Mouse (Mus musculus) heart, embryonic 10.5 days (tissue): ENCODE results near the gene Golph3. TPM values are rescaled to one million over a fixed set of nuclear protein-coding genes. Genes with fewer than 3 reads are reported as not detected.
A peak's percentile ranks its signal among the peaks of the same experiment; 100 is the strongest.
"Not testable (repeated sequence)": the region's sequence is repeated elsewhere in the genome, so short reads cannot be mapped to it uniquely, and the experiment has no call there.

Experiments
- DNase-seq: peaks from one replicate; pipeline ENCODE4 v3.0.0-alpha.2; 2017; ENCODE audit warnings: low spot score
- H3K27ac ChIP-seq: fragments of 300-500 bp; sonication (generic); 2 replicates; pipeline ENCODE4 v1.5.1; 2016; ENCODE audit warnings: mild to moderate bottlenecking
- H3K27me3 ChIP-seq: fragments of 300-500 bp; sonication (generic); 2 replicates; pipeline ENCODE4 v1.6.1; 2016; ENCODE audit warnings: mild to moderate bottlenecking; ENCODE audit not compliant: poor library complexity, insufficient read depth, severe bottlenecking
- H3K36me3 ChIP-seq: fragments of 300-500 bp; sonication (generic); 2 replicates; pipeline ENCODE4 v1.6.1; 2016; ENCODE audit warnings: mild to moderate bottlenecking, moderate library complexity
- H3K4me1 ChIP-seq: fragments of 300-500 bp; sonication (generic); 2 replicates; pipeline ENCODE4 v1.6.1; 2016; ENCODE audit warnings: mild to moderate bottlenecking
- H3K4me3 ChIP-seq: fragments of 300-500 bp; sonication (generic); 2 replicates; pipeline ENCODE4 v1.5.1; 2016; ENCODE audit warnings: mild to moderate bottlenecking, moderate library complexity
- H3K9me3 ChIP-seq: fragments of 300-500 bp; sonication (generic); 2 replicates; pipeline ENCODE4 v1.6.1; 2016; ENCODE audit warnings: mild to moderate bottlenecking, moderate library complexity
- WGBS: fragments of 180-500 bp; shearing (Covaris S2); methylation state at CpG from one replicate; pipeline ENCODE4 v1.1.7; 2016; 5-methylcytosine and 5-hydroxymethylcytosine counted together
- polyA plus RNA-seq: library from polyadenylated mRNA; unstranded; fragments of >200 nt; fragmentation: Nextera tagmentation; extraction: Ambion mirVana; gene quantifications from 2 replicates; pipeline ENCODE4 v1.2.1, GENCODE M21; 2016

The Golph3 gene
- polyA plus RNA-seq, 1 experiment from 2014 or later, result 73.9 TPM

GRCm38 (mm10) chr15:12366072-12366469 lies 44.8 kb downstream of the Golph3 start:
- Histone ChIP-seq H3K27me3 (no peaks in the 10 kb centered on the region), H3K4me3 (no peak overlapping the region), H3K36me3 (0 out of 2 replicates have a peak, but pooled peaks cover 6% of the 10 kb centered on the region), H3K27ac (peak overlapping the region; percentile 52), H3K9me3 (no peaks in the 10 kb centered on the region), H3K4me1 (peaks cover 30% of the 10 kb centered on the region)
- 49% methylated on average over 3 of the region's 3 CpGs for WGBS
- no peak for DNase-seq

- H3K36me3 ChIP-seq, H3K9me3 ChIP-seq, H3K27me3 ChIP-seq, H3K4me3 ChIP-seq, DNase-seq: not testable (repeated sequence)
- 82% methylated on average over 11 of the region's 11 CpGs for WGBS
- Histone ChIP-seq H3K27ac (peak overlapping the region; percentile 77; the same call in 1 of the 2 replicates), H3K4me1 (peaks cover 35% of the 10 kb centered on the region)
Measured at GRCm38 (mm10) chr15:12366580-12367305, 45.5 kb downstream of the Golph3 start.

- Histone ChIP-seq H3K9me3 (no peaks in the 10 kb centered on the region), H3K27me3 (no peaks in the 10 kb centered on the region), H3K4me1 (peaks cover 35% of the 10 kb centered on the region), H3K27ac (peak overlapping the region; percentile 77), H3K36me3 (0 out of 2 replicates have a peak, but pooled peaks cover 4% of the 10 kb centered on the region), H3K4me3 (peak overlapping the region; percentile 32; the same call in 1 of the 2 replicates)
- DNase-seq, result peak; percentile 91
- WGBS, result 13% methylated on average over 13 of the region's 13 CpGs
Measured at GRCm38 (mm10) chr15:12367306-12368080, 46.2 kb downstream of the Golph3 start.

- no peaks in the 10 kb centered on the region for H3K9me3 ChIP-seq
- H3K27me3 ChIP-seq, result peaks cover 3% of the 10 kb centered on the region; the same call in 1 of the 2 replicates
- H3K27ac ChIP-seq, result peak overlapping the region; percentile 77
- 85% methylated on average over 11 of the region's 11 CpGs for WGBS
- DNase-seq, result no peak
- no peak overlapping the region for H3K4me3 ChIP-seq
- peaks cover 36% of the 10 kb centered on the region for H3K4me1 ChIP-seq
- H3K36me3 ChIP-seq, result peaks cover 6% of the 10 kb centered on the region; the same call in 1 of the 2 replicates
Measured at GRCm38 (mm10) chr15:12368357-12368756, 47.1 kb downstream of the Golph3 start.

GRCm38 (mm10) chr15:12368850-12369249 lies 47.6 kb downstream of the Golph3 start:
- no peak for DNase-seq
- 72% methylated on average over 4 of the region's 4 CpGs for WGBS
- Histone ChIP-seq H3K27me3 (peaks cover 4% of the 10 kb centered on the region; the same call in 1 of the 2 replicates), H3K9me3 (no peaks in the 10 kb centered on the region), H3K4me3 (no peak overlapping the region), H3K4me1 (peaks cover 38% of the 10 kb centered on the region), H3K27ac (no peak overlapping the region), H3K36me3 (peaks cover 4% of the 10 kb centered on the region)

- 89% methylated on average over 3 of the region's 3 CpGs for WGBS
- Histone ChIP-seq H3K9me3 (no peaks in the 10 kb centered on the region), H3K36me3 (peaks cover 9% of the 10 kb centered on the region), H3K27ac (no peak overlapping the region), H3K4me1 (peaks cover 41% of the 10 kb centered on the region), H3K4me3 (no peak overlapping the region), H3K27me3 (peaks cover 10% of the 10 kb centered on the region; the same call in 1 of the 2 replicates)
- no peak for DNase-seq
Measured at GRCm38 (mm10) chr15:12370096-12370495, 48.8 kb downstream of the Golph3 start.

GRCm38 (mm10) chr15:12371183-12371582 lies 49.9 kb downstream of the Golph3 start:
- H3K9me3 ChIP-seq, result no peaks in the 10 kb centered on the region
- peaks cover 9% of the 10 kb centered on the region for H3K36me3 ChIP-seq
- peaks cover 42% of the 10 kb centered on the region for H3K4me1 ChIP-seq
- peaks cover 10% of the 10 kb centered on the region; the same call in 1 of the 2 replicates for H3K27me3 ChIP-seq
- H3K4me3 ChIP-seq, result no peak overlapping the region
- peak overlapping the region; percentile 48; the same call in 1 of the 2 replicates for H3K27ac ChIP-seq
- 6% methylated on average over 8 of the region's 8 CpGs for WGBS
- DNase-seq, result peak; percentile 90

- H3K9me3 ChIP-seq, result no peaks in the 10 kb centered on the region
- no peak overlapping the region for H3K27ac ChIP-seq
- peaks cover 10% of the 10 kb centered on the region; the same call in 1 of the 2 replicates for H3K27me3 ChIP-seq
- peaks cover 28% of the 10 kb centered on the region for H3K4me1 ChIP-seq
- DNase-seq, result no peak
- peaks cover 9% of the 10 kb centered on the region for H3K36me3 ChIP-seq
- WGBS, result 72% methylated on average over 14 of the region's 14 CpGs
- H3K4me3 ChIP-seq, result no peak overlapping the region
Measured at GRCm38 (mm10) chr15:12373496-12373895, 52.2 kb downstream of the Golph3 start.

- peaks cover 10% of the 10 kb centered on the region; the same call in 1 of the 2 replicates for H3K27me3 ChIP-seq
- DNase-seq, result no peak
- H3K27ac ChIP-seq, result no peak overlapping the region
- peaks cover 9% of the 10 kb centered on the region for H3K36me3 ChIP-seq
- no peak overlapping the region for H3K4me3 ChIP-seq
- H3K9me3 ChIP-seq, result no peaks in the 10 kb centered on the region
- peaks cover 26% of the 10 kb centered on the region for H3K4me1 ChIP-seq
- 76% methylated on average over 6 of the region's 6 CpGs for WGBS
Measured at GRCm38 (mm10) chr15:12373918-12374317, 52.7 kb downstream of the Golph3 start.

- peaks cover 10% of the 10 kb centered on the region; the same call in 1 of the 2 replicates for H3K27me3 ChIP-seq
- peak overlapping the region; percentile 78 for H3K27ac ChIP-seq
- peaks cover 26% of the 10 kb centered on the region for H3K4me1 ChIP-seq
- H3K9me3 ChIP-seq, result no peaks in the 10 kb centered on the region
- peaks cover 9% of the 10 kb centered on the region for H3K36me3 ChIP-seq
- 47% methylated on average over 18 of the region's 18 CpGs for WGBS
- H3K4me3 ChIP-seq, result peak overlapping the region; percentile 57
- DNase-seq, result no peak
Measured at GRCm38 (mm10) chr15:12374916-12375315, 53.7 kb downstream of the Golph3 start.

GRCm38 (mm10) chr15:12375641-12376311 lies 54.5 kb downstream of the Golph3 start:
- Histone ChIP-seq H3K27me3 (peaks cover 10% of the 10 kb centered on the region; the same call in 1 of the 2 replicates), H3K4me1 (peaks cover 26% of the 10 kb centered on the region), H3K36me3 (peaks cover 9% of the 10 kb centered on the region), H3K27ac (peak overlapping the region; percentile 78), H3K9me3 (no peaks in the 10 kb centered on the region), H3K4me3 (peak overlapping the region; percentile 57)
- 2% methylated on average over 19 of the region's 19 CpGs for WGBS
- DNase-seq, result peak; percentile 93

GRCm38 (mm10) chr15:12376491-12377069 lies 55.3 kb downstream of the Golph3 start:
- H3K4me3 ChIP-seq, result no peak overlapping the region
- no peaks in the 10 kb centered on the region for H3K9me3 ChIP-seq
- peaks cover 10% of the 10 kb centered on the region; the same call in 1 of the 2 replicates for H3K27me3 ChIP-seq
- DNase-seq, result no peak
- H3K4me1 ChIP-seq, result peaks cover 21% of the 10 kb centered on the region
- H3K36me3 ChIP-seq, result peaks cover 9% of the 10 kb centered on the region
- 32% methylated on average over 13 of the region's 13 CpGs for WGBS
- no peak overlapping the region for H3K27ac ChIP-seq
